Mouse (Mus musculus): ENCODE data around the gene Prkcd.
"Not testable (repeated sequence)": the region's sequence is repeated elsewhere in the genome, so short reads cannot be mapped to it uniquely, and the experiment has no call there.

The Prkcd gene

DNA sequence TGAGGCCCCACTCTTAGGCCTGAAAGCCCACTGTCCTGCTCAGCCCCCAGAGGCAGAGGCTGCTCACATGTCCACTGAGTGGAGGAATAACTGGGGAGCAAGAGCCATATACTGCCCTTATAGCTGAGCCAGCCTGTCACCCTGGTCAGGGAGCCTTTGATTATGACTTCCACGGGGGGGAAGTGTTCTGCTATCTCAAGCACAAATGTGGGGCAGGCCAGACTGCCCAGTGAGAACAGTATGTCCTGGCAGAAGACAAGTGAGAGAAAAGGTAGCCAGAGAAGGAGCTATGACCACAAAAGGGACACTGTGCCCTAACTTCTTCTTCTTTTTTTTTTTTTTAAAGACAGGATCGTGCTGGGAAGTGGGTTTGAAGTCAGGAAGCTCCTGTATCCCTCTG lies 28.9 kb downstream of the Prkcd start:
- DNase-seq, result no peak

DNA sequence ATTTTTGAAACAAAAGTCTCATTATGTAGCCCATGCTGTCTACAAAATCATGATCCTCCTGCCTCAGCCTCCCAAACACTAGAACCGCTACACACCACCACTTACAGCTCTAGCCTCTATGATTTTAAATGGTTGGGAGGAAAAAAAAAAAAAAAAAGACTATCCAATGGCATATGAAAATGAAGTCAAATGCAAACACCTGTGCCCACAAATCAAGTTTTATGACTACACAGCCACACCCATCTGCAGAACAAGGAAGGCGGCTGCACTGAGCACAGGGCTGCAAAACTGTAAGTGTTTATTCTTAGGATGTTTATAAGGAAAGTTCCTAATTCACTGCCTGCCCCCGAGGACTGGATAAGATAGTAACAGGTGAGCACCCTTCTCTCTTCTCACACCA lies 29.6 kb downstream of the Prkcd start:
- no peak for DNase-seq

DNA sequence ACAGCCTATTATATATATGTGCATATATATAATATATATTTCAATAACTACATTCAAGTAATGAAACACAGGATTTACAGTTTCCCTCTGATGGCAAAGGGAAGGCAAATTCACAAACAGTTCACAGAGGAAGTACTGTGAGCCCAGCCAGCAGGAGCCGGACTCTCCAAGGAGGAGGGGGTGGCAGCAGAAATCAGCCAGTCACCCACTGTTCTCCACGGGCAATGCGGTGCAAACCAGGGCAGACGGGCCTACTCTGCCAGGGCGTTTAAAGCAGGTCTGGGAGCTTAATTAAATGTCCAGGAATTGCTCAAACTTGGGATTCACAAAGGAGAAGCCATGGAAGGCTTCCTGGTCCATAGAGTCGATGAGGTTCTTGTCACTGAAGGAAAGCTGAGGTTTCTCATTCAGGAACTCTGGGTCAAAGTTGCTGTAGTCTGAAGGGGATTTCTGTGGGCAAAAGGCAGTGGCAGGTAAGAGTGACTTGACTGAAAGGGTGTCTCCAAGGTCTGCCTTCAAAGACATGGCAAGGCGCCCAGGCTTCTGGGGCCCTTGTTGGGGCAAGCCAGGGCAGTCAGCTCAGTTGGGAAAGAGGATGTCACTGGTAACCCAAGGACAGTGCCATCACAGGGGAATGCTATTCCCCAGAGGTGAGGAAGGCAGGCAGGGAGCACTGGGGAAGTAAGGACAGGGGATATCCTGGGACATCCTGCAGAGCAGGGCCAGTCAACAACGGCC lies 30.3 kb downstream of the Prkcd start:
- no peak for DNase-seq

DNA sequence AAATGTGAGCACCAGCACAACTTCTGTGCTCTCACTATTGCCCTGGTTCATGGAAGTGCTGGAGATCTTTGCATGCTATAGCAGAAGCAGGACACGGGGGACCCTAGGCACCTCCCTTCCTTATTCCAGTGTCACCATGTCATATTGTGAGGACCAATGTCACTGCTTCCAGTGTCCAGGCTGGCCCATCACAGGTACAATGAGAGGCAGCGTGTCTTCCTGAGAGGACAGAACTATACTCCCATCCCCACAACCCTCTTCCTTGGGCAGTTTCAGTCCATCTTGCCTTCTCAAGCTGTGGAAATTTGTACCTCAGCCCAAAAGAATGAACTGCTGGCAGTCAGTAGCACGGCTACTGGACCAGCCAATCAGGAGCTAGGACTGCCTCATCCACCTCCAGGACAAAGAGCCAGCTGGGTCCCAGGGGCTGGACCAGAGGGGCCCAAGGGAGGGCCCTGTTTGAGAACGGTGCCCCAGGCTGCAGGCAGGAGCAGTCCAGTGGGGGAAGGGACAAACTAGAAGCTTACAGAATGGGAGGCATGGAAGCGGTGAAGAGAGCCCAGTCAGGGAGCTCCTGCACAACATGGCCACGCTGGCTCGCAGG lies 31.8 kb downstream of the Prkcd start:
- no peak for DNase-seq

DNA sequence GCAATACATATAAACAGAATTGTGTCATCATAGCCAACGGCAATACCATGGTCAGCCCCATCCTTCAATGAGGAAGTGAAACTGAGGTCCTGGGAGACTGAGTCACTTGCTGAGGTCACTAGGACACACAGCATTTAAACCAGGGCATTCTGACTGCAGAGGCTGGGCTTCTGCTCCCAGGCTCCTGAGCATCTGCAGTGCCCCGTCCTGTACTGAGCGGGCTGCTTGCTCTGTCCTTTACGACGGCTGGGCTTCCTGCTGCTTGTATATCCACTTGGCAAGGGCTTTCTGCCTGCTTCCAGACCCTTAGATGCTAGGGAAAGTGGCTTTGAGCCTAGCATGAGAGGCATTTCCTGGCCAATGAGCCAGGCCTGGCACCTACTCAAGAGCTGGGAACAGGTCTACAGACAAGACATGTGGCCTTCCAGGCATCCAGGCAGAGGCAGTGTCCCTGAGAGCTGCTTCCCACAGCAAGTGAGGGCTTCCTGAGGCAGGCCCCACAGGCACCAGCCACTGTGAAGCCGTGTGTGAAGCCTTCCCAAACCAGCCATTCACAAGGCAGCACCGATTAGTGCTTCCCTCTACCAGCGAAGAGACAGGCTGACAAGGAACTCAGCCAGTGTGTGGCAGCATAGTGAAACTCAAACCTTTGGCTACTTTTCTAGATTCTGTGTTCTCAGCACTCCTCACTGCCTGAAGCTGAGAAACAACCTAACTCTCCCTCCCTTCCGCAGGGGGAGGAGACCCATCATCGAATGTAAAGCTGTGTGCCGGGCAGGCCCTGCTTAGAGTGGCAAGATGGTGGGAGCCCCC lies 32.5 kb downstream of the Prkcd start:
- DNase-seq, result no peak

DNA sequence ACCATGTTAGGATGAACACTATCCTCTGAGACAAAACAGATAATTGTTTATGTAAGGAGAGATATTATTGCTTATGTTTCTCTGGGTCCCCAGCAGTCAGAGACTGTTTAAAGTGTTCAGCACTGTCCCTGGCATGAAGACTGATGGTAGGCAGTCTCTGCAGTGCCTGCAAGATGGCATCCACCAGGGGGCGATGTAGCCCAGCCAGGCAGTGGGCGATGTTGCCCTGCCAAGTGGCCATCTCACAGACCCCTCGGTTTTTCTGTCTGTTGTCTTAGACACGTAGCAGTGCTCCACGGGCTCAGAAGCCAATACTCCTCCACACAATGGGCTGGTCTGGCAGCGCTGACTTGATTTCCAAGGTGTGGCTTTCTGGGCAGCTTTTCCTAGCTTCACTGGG lies 34.6 kb downstream of the Prkcd start:
- peak; percentile 95 for DNase-seq

DNA sequence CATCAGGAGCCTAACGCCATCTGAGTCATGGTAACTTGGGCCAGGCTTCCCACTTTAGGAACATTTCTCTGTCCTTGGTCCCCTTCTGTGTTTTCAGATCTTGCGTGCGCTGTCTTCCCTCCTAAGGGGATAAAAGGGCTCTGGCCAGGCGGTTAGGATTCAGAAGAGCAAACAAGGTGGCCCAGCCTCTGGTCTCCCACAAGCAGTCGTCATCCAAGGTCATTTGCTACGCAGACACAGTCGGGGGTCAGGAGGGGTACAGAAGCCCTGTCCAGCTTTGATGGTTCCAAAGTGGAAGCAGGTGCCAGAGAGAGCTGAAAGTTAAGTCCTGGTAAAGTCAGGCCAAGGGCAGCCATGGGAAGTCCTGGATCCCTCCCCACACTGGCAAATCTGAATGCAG lies 35.1 kb downstream of the Prkcd start:
- DNase-seq, result no peak

DNA sequence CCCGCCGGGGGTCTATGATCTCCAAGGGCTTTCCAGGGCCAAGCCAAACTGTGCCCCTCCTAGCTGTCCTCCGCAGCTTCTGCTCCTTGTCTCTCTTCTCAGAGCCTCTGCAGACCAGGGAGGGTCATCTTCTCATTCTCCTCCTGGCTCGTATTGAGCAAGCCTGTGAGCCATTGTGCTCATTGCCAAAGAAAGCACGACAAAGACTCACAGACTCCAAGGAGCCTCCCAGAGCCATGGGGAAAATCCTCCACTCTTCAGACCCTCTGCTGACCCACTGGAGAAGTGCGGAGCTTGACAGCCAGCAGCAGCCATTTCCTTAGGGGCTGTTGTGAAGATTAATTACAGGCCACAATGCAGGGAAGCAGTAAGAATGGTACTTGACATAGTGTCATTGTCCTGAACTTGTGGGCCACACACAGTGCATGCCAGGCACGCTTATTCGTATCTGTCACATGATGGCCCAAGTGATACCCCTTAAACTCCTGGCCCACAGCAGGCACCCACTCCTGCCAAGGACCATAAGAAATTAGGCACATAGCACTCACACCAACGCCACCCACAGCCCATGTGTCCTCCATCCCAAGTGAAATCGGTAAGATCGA lies 35.9 kb downstream of the Prkcd start:
- no peak for DNase-seq

DNA sequence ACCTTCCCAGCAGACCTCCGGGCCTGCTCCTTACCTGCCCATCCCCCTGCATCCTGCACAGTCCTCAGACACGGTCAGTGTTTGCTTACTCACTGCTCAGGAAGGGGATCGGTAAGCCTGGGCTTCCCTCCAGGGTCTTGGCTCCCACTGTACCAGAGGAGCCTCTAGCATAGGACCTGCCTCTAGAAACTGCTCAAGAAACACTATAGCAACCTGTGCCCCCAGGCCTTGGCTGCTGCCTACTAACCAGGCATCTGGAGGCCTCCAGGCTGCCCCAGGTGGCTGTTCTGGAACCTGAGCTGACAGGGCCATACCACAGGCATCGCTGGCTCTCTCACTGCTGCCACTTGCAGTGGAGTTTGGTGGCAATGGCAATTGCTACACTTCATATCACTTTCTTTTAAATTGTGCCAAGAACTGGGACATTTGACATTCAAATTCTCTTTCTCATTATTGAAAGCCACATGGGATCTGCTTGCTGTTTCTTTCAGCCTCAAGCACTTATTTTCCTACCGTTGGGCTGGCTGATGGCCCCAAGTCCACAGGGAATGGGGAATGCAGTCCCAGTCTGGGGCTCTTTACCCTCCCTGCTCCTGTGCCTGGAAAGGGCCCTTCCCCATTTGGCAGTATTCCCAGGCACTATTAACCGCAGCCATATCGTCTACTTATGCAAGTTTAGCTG lies 39.1 kb downstream of the Prkcd start:
- no peak for DNase-seq

DNA sequence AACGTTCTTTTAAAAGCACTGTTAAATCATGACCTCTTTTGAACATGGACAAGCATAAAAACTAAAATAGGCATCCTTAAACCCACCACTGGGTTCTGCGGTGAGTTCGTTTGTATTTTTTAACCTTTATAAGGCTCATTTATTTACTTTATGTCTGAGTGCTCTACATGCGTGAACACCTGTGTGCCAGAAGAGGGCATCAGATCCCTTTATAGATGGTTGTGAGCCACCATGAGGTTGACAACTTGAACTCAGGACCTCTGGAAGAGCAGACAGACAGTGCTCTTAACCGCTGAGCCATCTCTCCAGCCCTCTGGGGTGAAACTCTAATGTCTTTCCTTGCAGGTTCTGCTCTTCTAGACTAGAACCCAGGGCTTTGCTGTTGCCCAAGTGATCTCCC lies 40.7 kb downstream of the Prkcd start:
- no peak for DNase-seq

DNA sequence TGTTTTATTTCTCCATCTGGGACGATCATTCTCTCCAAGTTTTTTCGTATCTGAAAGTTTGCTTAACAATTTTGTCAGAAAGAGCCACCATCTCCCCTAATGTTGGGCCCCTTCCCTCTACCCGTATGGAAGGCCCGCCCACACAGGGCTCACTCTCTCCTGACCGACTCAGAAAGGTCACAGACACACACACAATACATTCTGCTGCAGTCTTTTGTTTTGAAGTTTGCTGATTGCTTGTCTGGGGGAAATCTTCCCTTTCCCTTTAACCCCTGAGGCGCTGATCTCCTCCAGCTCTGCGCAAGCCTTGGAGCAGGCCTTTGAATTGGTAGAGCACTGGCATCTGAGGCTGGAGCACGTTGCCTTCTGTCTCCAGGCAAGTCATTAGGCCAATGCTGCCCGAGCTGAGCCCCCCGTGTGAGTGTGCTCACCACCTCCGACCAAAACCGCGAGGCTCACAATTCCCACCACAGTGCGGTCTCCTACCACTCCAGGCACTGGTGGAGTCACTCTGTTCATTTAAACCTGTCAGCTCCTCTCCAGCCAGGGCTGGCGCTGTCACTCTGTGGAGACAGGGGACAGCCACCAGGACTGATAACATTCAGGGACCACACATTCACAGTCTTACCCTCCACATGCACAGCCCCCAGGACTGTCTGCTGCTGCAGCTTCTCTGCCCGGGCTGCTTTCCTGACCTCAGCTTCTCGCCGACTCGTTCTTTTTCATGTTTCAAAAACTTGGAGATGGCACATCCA lies 41.3 kb downstream of the Prkcd start:
- DNase-seq, result peak; percentile 44

DNA sequence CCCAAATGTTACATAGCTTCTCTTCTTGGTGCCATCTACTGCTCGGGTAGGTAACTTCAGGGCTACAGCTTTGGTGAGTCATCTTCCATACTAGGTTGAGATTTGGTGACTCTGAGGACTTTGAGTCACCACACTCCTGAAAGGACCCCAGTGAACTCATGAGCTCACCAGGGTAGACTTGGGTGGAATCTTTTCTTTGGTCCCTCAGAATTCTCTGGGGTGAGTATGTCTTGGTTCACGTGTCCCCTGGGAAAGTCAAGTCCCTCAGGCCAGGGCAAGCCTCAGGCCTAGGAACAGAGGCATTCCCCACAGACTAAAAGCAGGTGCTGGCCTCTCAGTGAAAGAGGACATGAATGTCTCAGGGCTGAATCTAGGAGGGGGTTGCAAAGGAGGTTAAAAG lies 41.9 kb downstream of the Prkcd start:
- DNase-seq, result no peak

DNA sequence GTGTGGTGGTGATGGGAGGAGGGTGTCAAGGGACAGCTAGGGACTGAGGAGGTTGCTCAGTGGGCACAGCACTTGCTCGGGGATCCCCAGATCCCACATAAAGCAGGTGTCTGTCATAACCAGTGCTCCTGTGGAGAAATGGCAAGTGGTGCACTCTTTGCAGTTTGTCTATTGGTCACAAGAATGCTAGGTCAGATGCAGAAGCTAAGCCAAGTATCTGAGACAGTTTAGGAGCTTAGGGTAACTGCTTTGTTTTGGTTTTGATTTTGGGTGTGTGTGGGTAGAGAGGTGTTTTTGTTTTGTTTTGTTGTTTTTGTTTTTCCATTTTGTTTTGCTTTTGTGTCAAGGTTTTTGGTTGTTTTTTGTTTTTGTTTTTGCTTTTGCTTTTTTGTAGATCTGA lies 44.8 kb downstream of the Prkcd start:
- no peak for DNase-seq

DNA sequence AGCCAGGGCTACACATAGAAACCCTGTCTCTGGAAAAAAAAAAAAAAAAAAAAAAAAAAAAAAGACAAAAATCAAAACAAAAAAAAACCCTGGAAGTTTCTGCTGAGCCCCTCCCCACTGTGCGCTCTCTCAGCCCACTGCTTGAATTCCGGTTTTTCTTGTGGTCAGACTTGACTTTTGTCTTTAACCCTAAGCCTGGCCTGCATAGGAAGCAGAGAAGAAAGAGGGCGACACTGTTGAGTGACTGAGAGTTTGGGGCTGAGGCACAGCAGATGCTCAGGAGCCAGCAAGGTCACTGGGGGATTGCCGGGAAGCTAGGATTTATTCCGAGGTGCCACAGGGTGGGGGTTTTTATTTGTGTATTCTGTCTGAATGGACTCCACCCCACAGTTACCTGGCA lies 46.1 kb downstream of the Prkcd start:
- no peak for DNase-seq

DNA sequence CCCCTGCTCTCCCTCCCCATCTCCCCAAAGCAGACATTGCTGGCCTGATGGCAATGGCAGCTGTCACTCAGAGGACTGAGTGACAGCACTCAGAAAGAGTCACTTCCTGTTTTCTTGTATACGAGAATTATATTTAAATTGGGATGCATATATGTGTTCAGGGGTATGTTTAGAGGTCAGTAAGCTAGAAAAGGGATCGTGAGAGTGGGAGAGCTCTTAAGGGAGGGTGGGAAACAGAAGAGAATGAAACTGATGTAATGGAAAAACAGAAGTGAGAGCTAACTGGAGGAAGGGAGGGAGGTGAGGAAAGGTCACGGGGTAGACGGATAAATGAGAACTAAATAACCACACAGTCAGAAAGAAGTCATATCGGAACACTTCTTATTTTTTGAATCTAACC lies 46.8 kb downstream of the Prkcd start:
- no peak for DNase-seq

DNA sequence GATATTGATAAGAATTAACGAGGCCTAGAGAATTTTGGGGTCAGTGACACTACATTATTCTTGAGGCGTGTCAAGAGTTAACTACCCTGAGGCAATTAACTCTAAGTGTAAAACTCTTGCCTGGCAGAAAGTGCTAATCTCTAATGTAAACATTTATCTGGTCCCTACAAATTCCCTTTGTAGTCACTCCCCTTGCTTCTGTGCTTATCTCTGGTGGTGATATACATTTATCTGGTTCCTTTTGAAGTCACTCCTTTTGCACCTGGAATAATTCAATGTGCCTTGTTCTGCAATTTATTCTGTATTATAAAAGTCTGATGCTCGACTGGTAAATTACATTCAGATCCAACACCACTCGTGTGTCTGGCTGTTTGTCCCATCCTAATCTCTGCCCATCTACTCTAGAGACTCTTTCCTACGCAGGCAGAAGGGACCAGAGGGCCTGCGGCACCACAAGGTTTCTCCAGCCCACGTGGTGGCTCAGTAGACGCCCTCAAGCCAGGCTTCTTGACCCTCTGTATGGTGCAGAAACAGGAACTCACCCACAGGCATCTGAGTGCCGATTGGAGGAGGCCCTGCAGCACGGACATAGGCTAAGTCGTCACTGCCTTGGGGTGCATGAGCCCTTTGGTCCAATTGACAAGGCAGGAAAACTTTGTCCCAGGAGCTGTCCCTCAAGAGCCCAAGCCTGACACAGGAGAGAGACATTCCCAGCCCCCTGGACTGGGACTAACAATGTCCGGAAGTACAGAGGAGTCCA lies 48.5 kb downstream of the Prkcd start:
- not testable (repeated sequence) for DNase-seq

DNA sequence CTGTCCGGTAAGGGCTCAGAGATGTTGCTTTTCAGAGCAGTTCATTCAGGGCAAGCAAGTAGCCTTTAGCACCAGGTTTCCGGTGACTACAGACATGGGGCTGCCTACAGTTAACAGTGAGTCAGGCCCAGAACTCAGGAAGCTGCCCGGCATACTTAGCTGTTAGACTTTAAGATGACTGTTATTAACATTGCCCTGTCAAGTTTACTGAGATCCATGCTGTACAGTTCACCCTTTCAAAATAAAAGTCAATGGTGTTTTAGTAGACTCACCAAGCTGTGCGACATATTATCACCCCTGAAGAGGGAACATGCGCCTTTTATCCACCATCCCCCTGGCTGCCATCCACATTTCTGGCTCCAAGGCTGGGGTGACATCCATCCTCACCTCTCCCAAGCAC lies 49.8 kb downstream of the Prkcd start:
- no peak for DNase-seq

DNA sequence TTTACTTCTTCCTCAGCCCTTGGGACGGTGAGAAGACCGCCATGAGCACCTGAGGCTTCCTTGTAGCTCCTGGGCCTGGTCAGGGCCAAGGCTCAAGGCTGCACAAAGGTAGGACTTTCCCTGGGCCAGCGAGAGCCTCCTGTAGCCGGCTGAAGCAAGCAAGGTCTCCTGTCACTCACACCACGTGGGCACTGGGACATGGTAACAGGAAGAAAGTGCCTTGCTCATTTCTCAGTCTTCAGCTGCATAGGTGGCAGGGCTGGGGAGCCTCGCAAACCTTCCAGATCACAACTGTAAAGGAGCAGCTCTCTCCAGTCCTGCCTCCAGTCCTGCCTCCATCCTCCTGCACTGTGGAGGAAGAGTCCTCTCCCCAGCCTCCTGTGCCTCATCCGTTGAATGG lies 50.2 kb downstream of the Prkcd start:
- DNase-seq, result no peak

DNA sequence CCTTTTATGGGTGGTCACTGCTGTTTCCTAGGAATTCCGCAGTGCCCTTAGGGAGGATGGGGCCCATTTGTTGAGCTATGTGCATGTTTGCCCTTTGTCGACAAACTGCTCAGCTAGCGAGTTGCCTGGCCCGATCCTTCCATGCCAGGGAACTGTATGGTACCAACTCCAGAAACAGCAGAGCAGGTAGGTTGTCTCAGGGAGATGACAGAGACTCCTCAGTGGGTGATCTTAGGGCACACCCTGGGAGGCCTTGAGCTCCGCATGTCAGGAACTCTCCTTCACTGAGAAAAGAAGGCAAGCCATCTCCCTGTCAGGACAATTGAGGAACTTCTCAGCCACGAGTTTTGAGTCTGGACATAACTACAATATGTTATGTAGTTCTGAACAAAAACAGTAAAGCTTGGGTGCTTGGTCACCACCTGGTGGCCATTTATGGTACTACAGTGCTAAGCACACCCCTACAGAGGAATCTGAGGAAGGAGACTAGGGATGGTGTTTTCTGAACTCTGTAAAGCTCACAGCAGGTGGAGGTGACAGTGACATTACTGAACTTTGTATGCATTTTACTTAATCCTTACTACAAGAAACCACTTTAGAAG lies 51.9 kb downstream of the Prkcd start:
- peak; percentile 84 for DNase-seq

DNA sequence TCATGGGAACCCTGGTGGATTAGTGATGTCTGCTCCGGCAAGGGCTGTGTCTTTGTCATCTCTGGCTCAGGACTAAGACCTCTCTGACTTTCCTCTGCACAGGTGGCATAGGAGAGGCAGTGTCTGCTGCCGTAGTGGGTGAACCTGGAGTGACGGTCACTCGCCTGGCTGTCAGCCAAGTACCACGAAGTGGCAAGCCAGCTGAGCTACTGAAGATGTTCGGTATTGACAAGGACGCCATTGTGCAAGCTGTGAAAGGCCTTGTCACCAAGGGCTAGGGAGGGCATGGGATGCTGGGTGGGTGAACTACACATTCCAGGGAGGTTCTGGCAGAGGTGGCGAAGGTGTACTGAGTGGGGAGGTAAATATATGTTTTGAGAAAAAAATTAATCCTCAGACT lies 52.8 kb downstream of the Prkcd start:
- no peak for DNase-seq

DNA sequence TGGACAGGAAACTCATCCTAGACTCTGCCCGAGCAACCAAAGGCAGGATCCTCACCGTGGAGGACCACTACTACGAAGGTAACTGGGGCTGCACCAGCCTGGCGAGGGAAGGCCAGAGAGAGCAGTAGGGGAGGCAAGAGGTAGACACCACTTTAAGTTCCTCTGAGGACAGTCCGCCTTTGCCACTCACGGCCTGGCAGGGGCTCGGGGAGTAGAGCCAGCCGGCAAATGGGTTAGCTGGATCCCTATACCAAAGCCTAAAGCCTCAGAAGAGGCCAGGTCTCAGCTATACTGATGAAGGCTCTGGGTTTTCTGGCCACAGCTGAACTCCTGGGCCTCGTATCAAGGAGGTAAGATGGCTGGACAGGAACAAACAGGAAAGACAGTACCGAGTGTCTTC lies 53.8 kb downstream of the Prkcd start:
- no peak for DNase-seq
